Mouse (Mus musculus): ENCODE measurements around the gene Pdpn. TPM values are rescaled to one million over a fixed set of nuclear protein-coding genes. Genes with fewer than 3 reads are reported as not detected.

The Pdpn gene
- 38.2 and 39.6 TPM in 2 replicates for polyA plus RNA-seq (2015; fragmentation: Nextera tagmentation; extraction: Ambion mirVana)

GRCm38 (mm10) chr4:143299325-143300070 is at the start of gene Pdpn:
Gene Pdpn, minus strand, starts transcription at chr4:143299564.

Other genes with a start within 250 kb of the Pdpn start
- 5.7 and 6.0 TPM in 2 replicates for gene Prdm2, start 86.6 kb downstream of the Pdpn start, polyA plus RNA-seq (2015; fragmentation: Nextera tagmentation; extraction: Ambion mirVana)
- 6.4 and 7.8 TPM in 2 replicates for gene Lrrc38, start 50.2 kb upstream of the Pdpn start, polyA plus RNA-seq (2015; fragmentation: Nextera tagmentation; extraction: Ambion mirVana)
- not detected in 2 replicates for gene Pramel1, start 94.9 kb upstream of the Pdpn start, polyA plus RNA-seq (2015; fragmentation: Nextera tagmentation; extraction: Ambion mirVana)
- gene Pramef8, start 112.9 kb upstream of the Pdpn start, polyA plus RNA-seq (2015; fragmentation: Nextera tagmentation; extraction: Ambion mirVana), result 8.2 and 9.1 TPM in 2 replicates
- not detected in 2 replicates for gene Oog4, start 150.8 kb upstream of the Pdpn start, polyA plus RNA-seq (2015; fragmentation: Nextera tagmentation; extraction: Ambion mirVana)
- not detected in 2 replicates for gene Gm13043, start 211.8 kb upstream of the Pdpn start, polyA plus RNA-seq (2015; fragmentation: Nextera tagmentation; extraction: Ambion mirVana)
- gene Gm13040, start 236.4 kb upstream of the Pdpn start, polyA plus RNA-seq (2015; fragmentation: Nextera tagmentation; extraction: Ambion mirVana), result not detected in 2 replicates